Mouse (Mus musculus): ENCODE measurements at regions not wholly inside any gene's neighbourhood (a gene's known extent, or its start where the extent isn't known, plus 50 kb on each side); places are given as distances from the start of the nearest gene placed in this dataset.
"Not testable (repeated sequence)": the region's sequence is repeated elsewhere in the genome, so short reads cannot be mapped to it uniquely, and the experiment has no call there.

- Histone ChIP-seq H3K9ac (replicated peaks; ENCODE audit: low read depth, low read length) (no peak overlapping the region), H3K36me3 (ENCODE audit: control insufficient read depth, insufficient read depth, low read length) (no peaks in the 10 kb centered on the region), H3K9me3 (ENCODE audit: control insufficient read depth, low read length) (no peaks in the 10 kb centered on the region), H3K27ac (ENCODE audit: low read depth, low read length) (no peak overlapping the region), H3K4me2 (ENCODE audit: low read depth, low read length) (no peak overlapping the region), H3K4me1 (ENCODE audit: control insufficient read depth, insufficient read depth, low read length) (no peaks in the 10 kb centered on the region), H3K4me3 (ENCODE audit: low read depth, low read length) (no peak overlapping the region), H3K27me3 (ENCODE audit: control insufficient read depth, insufficient read depth, low read length) (no peaks in the 10 kb centered on the region)
- no peak for ATAC-seq (ENCODE audit: low read depth)
- 57% methylated on average over 3 of the region's 3 CpGs for WGBS
These were observed 1005.9 kb downstream of the Basp1 start for GRCm38 (mm10) chr15:24407691-24408090.

DNA sequence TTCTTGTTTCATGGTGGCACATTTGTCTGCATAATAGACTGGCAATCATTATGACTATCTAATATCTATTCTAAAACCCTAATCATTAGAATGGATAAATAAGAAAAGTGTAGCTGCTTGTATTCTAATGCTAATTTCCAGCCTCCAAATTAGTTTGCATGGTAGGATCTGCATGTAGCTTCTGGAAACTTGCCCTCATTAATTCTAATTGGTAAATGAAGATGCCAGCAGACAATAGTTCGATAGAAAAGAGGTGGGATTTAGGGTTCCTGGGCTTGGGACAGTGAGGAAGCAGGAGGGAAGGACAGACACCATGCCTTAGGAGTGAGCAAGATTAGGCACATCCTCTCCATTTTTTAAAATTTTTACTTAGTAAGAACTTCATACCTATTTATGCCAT is 1008.3 kb downstream of the Basp1 start:
- Histone ChIP-seq H3K4me3 (ENCODE audit: low read depth, low read length) (no peak overlapping the region), H3K4me2 (ENCODE audit: low read depth, low read length) (no peak overlapping the region), H3K27ac (ENCODE audit: low read depth, low read length) (no peak overlapping the region), H3K9ac (replicated peaks; ENCODE audit: low read depth, low read length) (no peak overlapping the region), H3K27me3 (ENCODE audit: control insufficient read depth, insufficient read depth, low read length) (no peaks in the 10 kb centered on the region), H3K36me3 (ENCODE audit: control insufficient read depth, insufficient read depth, low read length) (no peaks in the 10 kb centered on the region), H3K9me3 (ENCODE audit: control insufficient read depth, low read length) (no peaks in the 10 kb centered on the region), H3K4me1 (ENCODE audit: control insufficient read depth, insufficient read depth, low read length) (no peaks in the 10 kb centered on the region)
- ATAC-seq (ENCODE audit: low read depth): no peak
- 60% methylated on average over 1 of the region's 1 CpGs for WGBS

GRCm38 (mm10) chr15:24400088-24400487 is 1013.5 kb downstream of the Basp1 start:
- no peaks in the 10 kb centered on the region for H3K4me1 ChIP-seq (ENCODE audit: control insufficient read depth, insufficient read depth, low read length)
- 83% methylated on average over 2 of the region's 2 CpGs for WGBS
- no peak overlapping the region for H3K4me2 ChIP-seq (ENCODE audit: low read depth, low read length)
- H3K9me3 ChIP-seq (ENCODE audit: control insufficient read depth, low read length): no peaks in the 10 kb centered on the region
- no peak for ATAC-seq (ENCODE audit: low read depth)
- H3K36me3 ChIP-seq (ENCODE audit: control insufficient read depth, insufficient read depth, low read length): no peaks in the 10 kb centered on the region
- H3K9ac ChIP-seq (replicated peaks; ENCODE audit: low read depth, low read length): no peak overlapping the region
- H3K4me3 ChIP-seq (ENCODE audit: low read depth, low read length): no peak overlapping the region
- no peaks in the 10 kb centered on the region for H3K27me3 ChIP-seq (ENCODE audit: control insufficient read depth, insufficient read depth, low read length)
- H3K27ac ChIP-seq (ENCODE audit: low read depth, low read length): no peak overlapping the region

DNA sequence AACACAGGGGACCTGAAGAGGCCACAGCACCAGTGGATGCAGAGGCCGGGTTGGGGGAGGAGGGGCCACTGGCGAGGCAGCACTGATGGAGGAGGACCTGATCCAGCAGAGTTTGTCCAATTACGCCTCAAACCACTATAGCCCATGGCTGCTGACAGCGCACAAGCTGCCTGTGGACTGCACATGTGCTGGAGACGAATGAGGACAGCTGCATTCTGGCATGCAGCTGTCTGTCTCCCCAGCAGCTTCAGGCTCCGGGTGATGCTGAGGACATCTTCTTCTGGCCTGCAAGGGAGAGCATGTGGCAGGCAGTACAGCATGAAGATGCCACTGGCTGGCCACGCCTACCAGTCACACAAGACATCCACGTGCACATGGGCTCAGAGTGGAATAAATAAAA is 1055.2 kb downstream of the Basp1 start:
- H3K4me2 ChIP-seq (ENCODE audit: low read depth, low read length): no peak overlapping the region
- H3K9me3 ChIP-seq (ENCODE audit: control insufficient read depth, low read length): no peaks in the 10 kb centered on the region
- no peak overlapping the region for H3K9ac ChIP-seq (replicated peaks; ENCODE audit: low read depth, low read length)
- H3K4me1 ChIP-seq (ENCODE audit: control insufficient read depth, insufficient read depth, low read length): no peaks in the 10 kb centered on the region
- no peaks in the 10 kb centered on the region for H3K36me3 ChIP-seq (ENCODE audit: control insufficient read depth, insufficient read depth, low read length)
- H3K4me3 ChIP-seq (ENCODE audit: low read depth, low read length): no peak overlapping the region
- no peaks in the 10 kb centered on the region for H3K27me3 ChIP-seq (ENCODE audit: control insufficient read depth, insufficient read depth, low read length)
- WGBS: 89% methylated on average over 8 of the region's 8 CpGs
- ATAC-seq (ENCODE audit: low read depth): no peak
- no peak overlapping the region for H3K27ac ChIP-seq (ENCODE audit: low read depth, low read length)

DNA sequence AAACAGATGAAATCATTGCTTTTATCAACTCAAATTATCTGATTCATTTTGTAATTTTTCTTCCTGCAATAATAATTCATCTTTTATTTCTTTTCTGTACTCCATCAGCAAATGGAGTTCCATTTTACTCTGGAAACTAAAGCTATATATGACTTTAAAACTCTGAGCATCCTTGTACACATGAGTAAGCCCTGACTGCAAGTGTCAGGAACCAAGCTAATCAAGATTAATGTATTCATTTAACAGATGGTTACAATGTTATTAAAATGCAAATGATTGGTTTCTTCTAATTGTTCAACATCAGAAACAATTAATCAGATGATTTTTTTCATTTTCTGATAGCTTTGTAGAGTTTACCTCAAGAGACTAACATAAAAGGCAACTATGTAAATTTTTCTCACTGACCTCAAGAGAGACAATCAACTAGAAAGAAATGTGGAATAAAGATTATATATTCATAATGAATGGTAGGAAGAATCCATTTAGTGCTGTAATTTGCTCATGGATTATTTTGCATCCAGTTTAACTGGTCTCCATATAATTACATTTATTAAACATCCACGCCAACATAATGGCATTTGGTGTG is 1064.5 kb downstream of the Basp1 start:
- no peaks in the 10 kb centered on the region for H3K9me3 ChIP-seq (ENCODE audit: control insufficient read depth, low read length)
- 55% methylated on average over 1 of the region's 1 CpGs for WGBS
- H3K27me3 ChIP-seq (ENCODE audit: control insufficient read depth, insufficient read depth, low read length): no peaks in the 10 kb centered on the region
- H3K4me2 ChIP-seq (ENCODE audit: low read depth, low read length): no peak overlapping the region
- no peak overlapping the region for H3K9ac ChIP-seq (replicated peaks; ENCODE audit: low read depth, low read length)
- ATAC-seq (ENCODE audit: low read depth): peak; percentile 85
- no peak overlapping the region for H3K27ac ChIP-seq (ENCODE audit: low read depth, low read length)
- H3K36me3 ChIP-seq (ENCODE audit: control insufficient read depth, insufficient read depth, low read length): no peaks in the 10 kb centered on the region
- no peak overlapping the region for H3K4me3 ChIP-seq (ENCODE audit: low read depth, low read length)
- no peaks in the 10 kb centered on the region for H3K4me1 ChIP-seq (ENCODE audit: control insufficient read depth, insufficient read depth, low read length)

DNA sequence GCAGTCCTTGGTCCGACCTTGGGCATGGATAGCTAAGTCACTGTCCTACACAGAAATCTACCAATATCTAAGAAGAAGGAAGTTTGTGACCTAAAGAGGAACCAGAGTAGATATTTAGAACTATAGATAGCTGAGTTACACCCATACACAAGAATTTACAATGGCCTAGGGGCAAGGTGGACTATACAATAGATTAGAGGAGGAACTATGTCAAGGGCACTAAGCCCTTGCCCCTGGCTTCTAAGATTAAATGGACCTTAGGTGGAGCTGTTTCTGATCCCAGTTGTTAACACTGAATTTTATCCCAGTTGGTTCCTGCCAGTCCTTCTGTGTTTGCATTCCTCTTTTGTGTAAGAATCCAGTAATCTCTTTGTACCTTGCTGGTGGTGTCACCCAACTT is 1077.7 kb downstream of the Basp1 start:
- 85% methylated on average over 1 of the region's 1 CpGs for WGBS
- H3K9me3 ChIP-seq (ENCODE audit: control insufficient read depth, low read length); H3K4me2 ChIP-seq (ENCODE audit: low read depth, low read length); ATAC-seq (ENCODE audit: low read depth); H3K4me3 ChIP-seq (ENCODE audit: low read depth, low read length); H3K27ac ChIP-seq (ENCODE audit: low read depth, low read length); H3K4me1 ChIP-seq (ENCODE audit: control insufficient read depth, insufficient read depth, low read length); H3K36me3 ChIP-seq (ENCODE audit: control insufficient read depth, insufficient read depth, low read length); H3K9ac ChIP-seq (replicated peaks; ENCODE audit: low read depth, low read length); H3K27me3 ChIP-seq (ENCODE audit: control insufficient read depth, insufficient read depth, low read length): not testable (repeated sequence)

- not testable (repeated sequence) for ATAC-seq (ENCODE audit: low read depth); H3K27me3 ChIP-seq (ENCODE audit: control insufficient read depth, insufficient read depth, low read length); H3K9me3 ChIP-seq (ENCODE audit: control insufficient read depth, low read length); H3K27ac ChIP-seq (ENCODE audit: low read depth, low read length); H3K9ac ChIP-seq (replicated peaks; ENCODE audit: low read depth, low read length); H3K36me3 ChIP-seq (ENCODE audit: control insufficient read depth, insufficient read depth, low read length); H3K4me1 ChIP-seq (ENCODE audit: control insufficient read depth, insufficient read depth, low read length); H3K4me2 ChIP-seq (ENCODE audit: low read depth, low read length); H3K4me3 ChIP-seq (ENCODE audit: low read depth, low read length)
- WGBS: 88% methylated on average over 3 of the region's 3 CpGs
These were observed 1110.4 kb downstream of the Basp1 start for GRCm38 (mm10) chr15:24303123-24303522.

- Histone ChIP-seq H3K4me2 (ENCODE audit: low read depth, low read length) (no peak overlapping the region), H3K9me3 (ENCODE audit: control insufficient read depth, low read length) (no peaks in the 10 kb centered on the region), H3K9ac (replicated peaks; ENCODE audit: low read depth, low read length) (no peak overlapping the region), H3K36me3 (ENCODE audit: control insufficient read depth, insufficient read depth, low read length) (no peaks in the 10 kb centered on the region), H3K27me3 (ENCODE audit: control insufficient read depth, insufficient read depth, low read length) (no peaks in the 10 kb centered on the region), H3K27ac (ENCODE audit: low read depth, low read length) (no peak overlapping the region), H3K4me3 (ENCODE audit: low read depth, low read length) (no peak overlapping the region), H3K4me1 (ENCODE audit: control insufficient read depth, insufficient read depth, low read length) (no peaks in the 10 kb centered on the region)
- ATAC-seq (ENCODE audit: low read depth): no peak
These were observed 1116.3 kb downstream of the Basp1 start for GRCm38 (mm10) chr15:24297236-24297635.

GRCm38 (mm10) chr15:24296798-24297197 is 1116.8 kb downstream of the Basp1 start:
- no peak for ATAC-seq (ENCODE audit: low read depth)
- Histone ChIP-seq H3K9me3 (ENCODE audit: control insufficient read depth, low read length) (no peaks in the 10 kb centered on the region), H3K9ac (replicated peaks; ENCODE audit: low read depth, low read length) (no peak overlapping the region), H3K4me2 (ENCODE audit: low read depth, low read length) (no peak overlapping the region), H3K36me3 (ENCODE audit: control insufficient read depth, insufficient read depth, low read length) (no peaks in the 10 kb centered on the region), H3K27ac (ENCODE audit: low read depth, low read length) (no peak overlapping the region), H3K4me3 (ENCODE audit: low read depth, low read length) (no peak overlapping the region), H3K4me1 (ENCODE audit: control insufficient read depth, insufficient read depth, low read length) (no peaks in the 10 kb centered on the region), H3K27me3 (ENCODE audit: control insufficient read depth, insufficient read depth, low read length) (no peaks in the 10 kb centered on the region)
- 91% methylated on average over 7 of the region's 7 CpGs for WGBS

DNA sequence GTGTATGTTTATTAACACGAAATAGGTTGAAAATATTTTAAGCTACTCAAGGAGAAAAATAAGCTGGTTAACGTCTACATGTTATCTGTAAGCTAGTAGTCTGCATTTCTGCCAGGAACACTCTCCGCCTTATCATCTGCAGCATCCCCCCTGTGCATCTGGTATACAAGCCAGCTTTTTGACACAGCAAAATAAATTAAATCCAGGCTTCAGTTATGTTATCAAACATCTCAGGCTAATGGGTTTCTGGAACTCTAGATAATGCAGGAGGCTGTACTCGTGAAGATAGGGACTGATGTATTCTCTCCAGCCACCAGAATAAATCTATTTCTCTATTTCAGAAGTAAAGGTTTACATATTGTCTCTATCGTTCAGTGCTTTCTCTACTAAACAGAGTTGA is 1138.5 kb downstream of the Basp1 start:
- Histone ChIP-seq H3K9me3 (ENCODE audit: control insufficient read depth, low read length) (no peaks in the 10 kb centered on the region), H3K36me3 (ENCODE audit: control insufficient read depth, insufficient read depth, low read length) (no peaks in the 10 kb centered on the region), H3K27ac (ENCODE audit: low read depth, low read length) (no peak overlapping the region), H3K4me3 (ENCODE audit: low read depth, low read length) (no peak overlapping the region), H3K4me2 (ENCODE audit: low read depth, low read length) (no peak overlapping the region), H3K9ac (replicated peaks; ENCODE audit: low read depth, low read length) (no peak overlapping the region), H3K27me3 (ENCODE audit: control insufficient read depth, insufficient read depth, low read length) (no peaks in the 10 kb centered on the region), H3K4me1 (ENCODE audit: control insufficient read depth, insufficient read depth, low read length) (no peaks in the 10 kb centered on the region)
- ATAC-seq (ENCODE audit: low read depth): no peak
- 72% methylated on average over 5 of the region's 5 CpGs for WGBS
